Mouse (Mus musculus) gastrocnemius, adult 8-10 months (tissue): Measurements from ENCODE around the gene Fcnb. TPM values are rescaled to one million over a fixed set of nuclear protein-coding genes. Genes with fewer than 3 reads are reported as not detected.

ENCODE experiments used
- DNase-seq, 2 experiments: peaks; one replicate each; pipeline ENCODE4 v3.0.0; 2022; ENCODE audit warnings: low spot score in 2 of 2
- total RNA-seq, 4 experiments: library from RNA; stranded (reverse); gene quantifications; 2 replicates each; pipeline ENCODE4 v1.2.4; 2022

The Fcnb gene
- total RNA-seq, 4 experiments from 2014 or later = not detected

- DNase-seq = no peak
Observed at GRCm38 (mm10) chr2:28086112-28086511, 1.4 kb upstream of the Fcnb start.

DNA sequence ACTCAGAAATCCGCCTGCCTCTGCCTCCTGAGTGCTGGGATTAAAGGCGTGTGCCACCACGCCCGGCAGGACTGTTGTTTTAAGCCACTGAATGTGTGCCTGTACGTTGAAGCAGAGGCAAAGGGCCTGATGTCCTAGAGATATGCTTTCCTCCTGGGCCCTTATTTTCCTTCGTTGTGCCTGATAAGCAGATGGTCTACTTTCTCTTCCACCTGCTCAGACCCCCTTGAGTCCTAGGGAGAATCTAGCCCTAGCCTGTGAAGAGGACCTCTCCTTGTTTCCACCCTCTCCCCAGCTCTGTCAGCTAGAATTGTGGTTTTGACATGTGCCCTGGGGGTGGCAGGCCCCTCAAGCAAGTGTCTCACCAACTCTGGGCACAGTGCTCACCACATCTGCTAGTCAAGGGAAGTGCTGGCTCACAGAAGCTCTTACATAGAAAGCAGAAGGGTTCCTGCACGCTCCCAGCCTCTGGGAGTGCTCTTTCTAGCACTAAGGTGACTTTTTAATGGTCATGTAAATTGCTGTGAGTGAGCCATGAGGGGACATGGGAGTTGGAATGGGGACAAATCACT is 9.0 kb downstream of the Fcnb start:
- DNase-seq = no peak

GRCm38 (mm10) chr2:28068537-28068878 is 16.2 kb downstream of the Fcnb start:
- DNase-seq = no peak

DNA sequence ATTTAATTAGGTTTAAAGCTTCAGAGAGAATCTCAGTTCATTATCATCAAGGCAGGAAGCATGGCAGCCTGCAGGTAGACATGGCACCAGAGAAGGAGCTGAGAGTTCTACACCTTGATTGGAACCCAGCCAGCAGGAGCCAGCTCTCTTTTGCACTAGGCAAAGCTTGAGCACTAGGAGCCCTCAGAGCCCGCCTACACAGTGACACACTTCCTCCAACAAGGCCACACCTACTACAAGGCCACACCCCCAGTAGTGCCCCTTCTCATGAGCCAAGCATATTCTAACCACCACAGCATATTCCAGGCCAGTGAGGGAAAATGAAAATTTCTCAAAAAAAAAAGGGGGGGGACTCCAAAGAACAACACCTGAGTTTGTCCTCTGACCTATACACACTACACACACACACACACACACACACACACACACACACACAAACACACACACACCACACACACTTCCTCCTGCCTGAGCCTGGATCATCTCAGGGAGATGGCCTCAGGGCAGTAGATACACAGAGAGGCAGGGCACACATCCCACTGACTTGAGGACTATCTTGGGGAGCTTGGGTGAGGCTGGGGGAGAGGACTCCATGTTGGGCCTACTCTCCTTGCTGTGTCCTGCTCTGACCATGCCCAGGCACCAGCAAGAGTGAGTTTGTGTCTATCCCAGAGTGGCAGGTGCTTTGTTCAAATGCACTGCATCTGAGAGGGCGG is 16.7 kb downstream of the Fcnb start:
- DNase-seq = no peak

DNA sequence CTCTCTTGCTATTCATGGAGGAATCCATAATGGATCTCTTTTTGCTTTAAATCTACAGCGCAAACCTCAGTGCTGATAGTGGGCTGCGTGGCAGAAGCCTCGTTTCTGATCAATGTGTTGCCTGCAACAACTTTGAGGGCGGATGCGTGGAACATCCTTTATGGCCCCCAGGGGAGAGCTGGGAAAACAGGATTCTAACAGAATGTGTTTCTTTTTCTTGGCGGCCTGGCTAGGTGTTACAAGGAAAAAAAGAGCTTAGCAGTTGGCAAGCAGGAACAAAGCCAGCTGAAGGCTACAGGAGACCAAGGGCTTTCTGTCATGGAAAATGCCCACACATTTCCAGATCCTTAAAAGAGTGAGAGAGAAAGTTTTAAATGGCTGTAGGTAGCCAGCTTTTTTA is 17.5 kb downstream of the Fcnb start:
- DNase-seq = no peak

- DNase-seq = no peak
Observed at GRCm38 (mm10) chr2:28066686-28067085, 18.0 kb downstream of the Fcnb start.

- DNase-seq = no peak
Observed at GRCm38 (mm10) chr2:28065081-28065651, 19.5 kb downstream of the Fcnb start.

- DNase-seq = no peak
Observed at GRCm38 (mm10) chr2:28064339-28065080, 20.2 kb downstream of the Fcnb start.

DNA sequence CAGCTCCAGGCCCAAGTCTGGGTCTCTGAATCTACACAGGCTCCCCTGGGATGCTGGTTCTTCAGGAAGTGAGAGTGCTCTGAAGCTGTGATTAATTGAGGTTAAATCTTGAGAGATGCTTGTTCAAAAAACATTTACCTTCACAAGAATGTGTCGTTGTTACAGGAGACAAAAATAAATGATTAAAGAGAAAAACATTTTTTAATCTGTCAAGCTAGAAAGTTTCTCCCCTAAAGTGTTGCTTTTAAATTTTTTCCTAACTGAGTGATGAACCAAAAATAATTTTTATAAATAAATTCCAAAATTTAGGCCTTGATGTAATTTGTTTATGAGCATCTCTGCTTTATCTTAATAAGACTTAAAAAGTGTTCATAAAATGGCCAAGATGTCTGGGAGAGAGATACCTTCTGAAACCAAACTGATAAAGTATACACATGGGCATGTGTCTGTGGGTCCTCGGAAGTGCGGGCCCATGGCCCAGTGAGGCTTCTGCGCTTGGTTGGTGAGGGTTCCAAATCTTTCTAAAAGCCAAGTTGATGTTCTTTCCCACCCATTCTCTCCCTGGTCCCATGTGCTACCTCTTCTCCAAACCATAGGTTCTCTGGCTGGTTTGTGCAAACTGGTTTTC is 20.9 kb downstream of the Fcnb start:
- no peak for DNase-seq

- no peak for DNase-seq
Observed at GRCm38 (mm10) chr2:28059922-28060321, 24.8 kb downstream of the Fcnb start.

GRCm38 (mm10) chr2:28047092-28047491 is 37.6 kb downstream of the Fcnb start:
- no peak for DNase-seq

DNA sequence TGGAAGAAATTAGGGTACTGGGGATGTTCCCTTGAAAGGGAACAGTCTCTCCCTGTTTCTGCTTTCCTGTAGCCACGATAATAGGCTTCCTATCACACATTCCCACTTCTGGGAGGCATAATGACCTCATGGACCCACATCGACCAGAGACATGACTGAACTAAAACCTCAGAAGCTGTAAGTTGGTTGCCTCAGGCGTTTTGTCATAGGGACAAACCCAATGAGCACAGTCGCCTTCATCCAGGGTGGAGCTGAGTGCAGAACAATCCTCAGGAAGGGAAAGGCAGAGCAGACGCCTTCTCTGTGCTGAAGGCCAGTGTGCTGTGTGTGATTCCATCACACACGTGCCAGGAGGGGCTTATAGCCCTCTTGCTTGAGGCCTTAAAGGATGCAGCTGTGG is 38.4 kb downstream of the Fcnb start:
- no peak for DNase-seq

DNA sequence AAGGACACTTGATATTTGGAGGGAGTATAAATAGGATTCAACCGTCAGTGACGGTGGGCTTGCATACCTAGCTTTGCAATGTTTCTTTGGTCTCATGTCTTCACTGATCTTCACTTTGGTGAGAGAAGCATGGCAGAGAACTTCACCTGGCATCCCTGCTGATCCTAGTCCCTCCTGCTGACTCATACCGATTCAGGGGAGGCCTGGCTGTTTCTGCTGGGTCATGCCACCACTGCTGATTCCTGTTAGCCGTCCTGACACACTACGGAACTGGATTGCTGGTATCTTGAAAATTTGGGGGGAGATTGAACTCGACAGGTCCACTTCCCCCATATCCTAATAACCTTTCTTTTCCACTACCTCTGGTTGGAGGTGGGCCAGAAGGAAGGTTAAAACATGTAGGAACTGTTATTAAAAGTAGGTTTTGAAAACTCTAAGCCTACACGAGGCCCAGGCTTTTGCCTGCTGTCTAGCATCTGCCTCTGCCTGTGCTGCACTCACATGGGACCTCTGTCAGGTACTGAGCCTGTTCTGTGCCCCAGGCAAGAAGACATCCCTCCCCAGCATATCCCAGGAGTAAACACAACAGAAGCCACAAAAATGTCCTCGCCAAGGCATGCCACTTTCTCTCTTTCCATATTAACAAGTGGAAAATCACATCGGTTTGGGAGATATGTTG is 39.6 kb downstream of the Fcnb start:
- DNase-seq = no peak

DNA sequence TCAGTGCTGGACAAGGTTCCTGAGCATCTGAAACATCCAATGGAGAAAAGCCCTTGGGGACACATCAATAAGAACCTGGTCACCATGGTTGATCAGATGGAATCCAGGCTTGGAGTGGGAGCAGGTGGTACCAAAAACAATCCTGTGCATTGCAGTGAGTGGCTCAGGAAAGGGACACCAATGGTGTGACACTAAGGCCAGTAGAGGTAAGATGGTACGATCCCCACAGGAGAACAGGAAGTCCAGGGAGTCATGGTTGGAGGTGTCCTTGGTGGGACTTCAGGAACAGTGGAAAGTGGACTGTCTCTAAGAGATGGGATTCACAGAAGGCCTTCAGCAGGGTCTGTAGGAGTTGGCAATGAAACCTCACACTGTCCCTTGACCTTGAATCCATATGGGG is 44.2 kb downstream of the Fcnb start:
- no peak for DNase-seq

GRCm38 (mm10) chr2:28039647-28040325 is 44.9 kb downstream of the Fcnb start:
- no peak for DNase-seq

DNA sequence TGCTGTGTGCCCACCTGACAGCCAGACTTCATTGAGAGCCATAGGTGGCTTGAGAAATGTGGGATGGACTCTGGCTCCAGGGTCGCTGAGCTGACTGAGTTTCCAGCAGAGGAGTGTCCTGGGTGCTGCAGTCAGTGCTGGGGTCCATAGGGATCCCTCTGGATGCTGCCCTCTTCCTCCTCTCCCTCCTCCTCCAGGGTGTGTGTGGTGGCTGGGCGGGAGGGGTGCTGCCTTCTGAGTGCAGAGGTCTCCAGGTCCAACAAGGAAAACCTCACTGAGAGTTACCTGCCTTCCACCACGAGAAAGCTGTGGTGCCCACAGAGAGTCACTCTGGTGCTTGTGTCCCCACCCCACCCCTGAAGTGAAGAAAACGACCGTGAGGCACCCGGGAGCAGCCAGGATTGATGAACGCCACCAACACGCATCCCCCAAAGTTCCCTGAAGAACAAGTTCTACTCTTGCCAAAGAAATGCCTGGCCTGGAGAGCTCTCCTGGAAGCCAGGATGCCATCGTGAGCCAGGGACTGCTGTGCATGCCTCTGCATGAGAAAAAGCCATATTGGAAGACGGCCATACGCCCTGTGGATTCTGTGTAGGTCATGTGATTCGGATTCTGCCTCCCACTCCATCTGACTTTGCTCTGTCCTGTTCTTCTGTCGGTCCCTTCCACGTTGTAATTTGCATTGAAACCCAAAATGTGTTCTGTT is 46.1 kb downstream of the Fcnb start:
- no peak for DNase-seq

DNA sequence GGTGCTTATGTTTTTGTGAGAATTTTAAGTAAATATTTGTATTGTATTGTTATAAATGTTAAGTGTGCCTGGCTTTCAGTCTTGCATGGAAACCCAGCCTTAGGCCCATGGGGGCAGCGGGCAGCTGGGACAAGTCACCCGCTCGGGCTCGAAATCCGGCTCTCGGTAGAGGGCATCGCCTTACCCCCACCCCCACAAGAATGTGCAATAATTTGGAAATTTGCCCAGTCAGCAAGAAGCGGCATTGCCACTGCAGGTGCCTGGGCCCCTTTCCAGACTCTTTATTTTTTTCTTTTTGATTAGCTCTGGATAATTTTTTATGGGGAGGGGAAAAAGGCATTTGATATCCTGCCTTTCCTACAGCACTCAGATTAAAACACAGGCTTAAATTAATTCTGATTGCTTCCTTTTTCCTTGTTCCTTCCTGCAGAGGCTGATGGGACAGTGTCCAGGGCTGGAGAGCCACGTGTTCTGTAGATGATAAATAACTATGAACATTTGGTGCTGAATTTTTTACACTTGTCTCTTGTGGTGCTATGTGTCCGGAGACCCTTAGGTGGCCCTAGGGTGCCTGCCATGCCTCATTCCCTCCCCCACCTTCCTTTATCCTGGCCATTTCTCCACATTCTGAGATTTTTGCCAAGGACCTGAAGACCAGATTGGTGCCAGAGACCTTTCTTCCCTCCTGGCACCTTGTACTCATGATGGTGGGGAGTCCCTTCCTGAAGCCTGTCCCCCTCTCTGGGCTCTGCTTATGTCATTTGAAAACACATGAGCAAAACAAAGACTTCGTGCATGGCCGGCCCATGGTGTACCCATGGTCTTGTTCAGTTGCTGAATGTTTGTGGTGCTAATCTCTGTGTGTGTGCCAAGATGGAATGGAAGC is 46.9 kb downstream of the Fcnb start:
- DNase-seq = no peak

- DNase-seq = no peak
Observed at GRCm38 (mm10) chr2:28036788-28037187, 47.9 kb downstream of the Fcnb start.

- DNase-seq = no peak
Observed at GRCm38 (mm10) chr2:28034011-28034710, 50.5 kb downstream of the Fcnb start.
